Mouse (Mus musculus) frontal cortex, adult (tissue): Measurements from ENCODE around the gene Clip2.
A peak's percentile ranks its signal among the peaks of the same experiment; 100 is the strongest.
"Not testable (repeated sequence)": the region's sequence is repeated elsewhere in the genome, so short reads cannot be mapped to it uniquely, and the experiment has no call there.

Source experiments
- ATAC-seq: cut with Nextera tagmentation; 2 replicates; pipeline ENCODE4 v1.9.2; 2017; ENCODE audit warnings: mild to moderate bottlenecking, moderate library complexity, mixed read lengths; ENCODE audit not compliant: low TSS enrichment

The Clip2 gene

GRCm38 (mm10) chr5:134459096-134459495 lies 93.1 kb downstream of the Clip2 start:
- ATAC-seq: no peak

GRCm38 (mm10) chr5:134458416-134458815 lies 93.8 kb downstream of the Clip2 start:
- no peak for ATAC-seq

- ATAC-seq: no peak
Measured at GRCm38 (mm10) chr5:134457371-134457770, 94.9 kb downstream of the Clip2 start.

GRCm38 (mm10) chr5:134456503-134456962 lies 95.7 kb downstream of the Clip2 start, which contains the start of gene Gtf2ird1:
Gtf2ird1 (minus strand) TSS chr5:134456716.
- ATAC-seq: peak; percentile 89

GRCm38 (mm10) chr5:134455914-134456423 lies 96.3 kb downstream of the Clip2 start:
- ATAC-seq: no peak; the same call in 1 of the 2 replicates

- peak; percentile 13; the same call in 1 of the 2 replicates for ATAC-seq
Measured at GRCm38 (mm10) chr5:134455186-134455895, 96.9 kb downstream of the Clip2 start.

GRCm38 (mm10) chr5:134454421-134454820 lies 97.8 kb downstream of the Clip2 start:
- no peak for ATAC-seq

- no peak for ATAC-seq
Measured at GRCm38 (mm10) chr5:134453577-134453976, 98.7 kb downstream of the Clip2 start.

GRCm38 (mm10) chr5:134446755-134447154 lies 105.5 kb downstream of the Clip2 start:
- not testable (repeated sequence) for ATAC-seq

GRCm38 (mm10) chr5:134445895-134446294 lies 106.3 kb downstream of the Clip2 start:
- ATAC-seq: no peak

GRCm38 (mm10) chr5:134445208-134445831 lies 106.9 kb downstream of the Clip2 start:
- ATAC-seq: no peak

- ATAC-seq: no peak
Measured at GRCm38 (mm10) chr5:134444473-134444872, 107.8 kb downstream of the Clip2 start.

- ATAC-seq: no peak
Measured at GRCm38 (mm10) chr5:134442066-134442465, 110.2 kb downstream of the Clip2 start.

GRCm38 (mm10) chr5:134441105-134441504 lies 111.1 kb downstream of the Clip2 start:
- ATAC-seq: no peak

- ATAC-seq: no peak
Measured at GRCm38 (mm10) chr5:134440098-134440497, 112.1 kb downstream of the Clip2 start.

GRCm38 (mm10) chr5:134439481-134439880 lies 112.8 kb downstream of the Clip2 start:
- ATAC-seq: no peak
